Mouse (Mus musculus): Measurements from ENCODE around the gene Scd3. TPM values are rescaled to one million over a fixed set of nuclear protein-coding genes. Genes with fewer than 3 reads are reported as not detected.

Gene Scd3
- total RNA-seq (2014; rRNA removed) (0.31 and 2.7 TPM in 2 replicates), polyA plus RNA-seq (2015; fragmentation: Nextera tagmentation; extraction: Ambion mirVana) (4.7 and 4.8 TPM in 2 replicates)

DNA sequence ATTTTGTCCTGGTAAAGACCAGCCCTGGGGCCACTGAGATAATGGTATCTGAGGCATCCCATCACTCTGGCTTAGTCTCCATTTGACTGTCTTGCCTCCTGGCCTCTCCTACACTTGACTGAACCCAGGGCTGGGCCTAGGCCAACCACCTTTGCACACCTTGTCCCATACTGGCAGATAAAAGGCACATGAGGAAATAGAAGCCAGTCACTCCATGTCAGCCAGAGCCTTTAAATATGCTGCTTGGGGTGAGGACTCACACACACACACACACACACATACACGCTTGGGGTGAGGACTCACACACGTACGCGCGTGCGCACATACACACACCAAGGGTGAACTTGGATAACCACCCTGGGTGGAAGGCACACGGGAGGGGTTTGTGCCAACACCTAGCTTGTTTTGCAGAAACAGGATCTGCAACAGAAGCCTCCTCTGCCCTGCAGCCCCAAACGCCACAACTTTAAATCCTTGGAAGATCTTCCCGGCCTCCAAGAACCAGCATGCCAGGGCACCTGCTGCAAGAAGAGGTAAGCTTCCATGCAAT, at the start of gene Scd3:
Gene Scd3, plus strand, starts transcription at position 255 of the 550 bp plus-strand sequence.
- ATAC-seq (no peak), DNase-seq (ENCODE audit: low spot score) (no peak)
- Histone ChIP-seq H3K27ac (no peak within 1 kb of the TSS), H3K4me1 (ENCODE audit: insufficient read depth, low read length) (no peaks in the 10 kb centered on the region), H3K4me3 (ENCODE audit: low read length) (no peak within 1 kb of the TSS), H3K4me2 (ENCODE audit: low read depth, low read length) (no peak within 1 kb of the TSS), H3K27me3 (ENCODE audit: insufficient read depth, low read length) (no peaks in the 10 kb centered on the region), H3K9ac (replicated peaks; ENCODE audit: low read length) (no peak within 1 kb of the TSS), H3K36me3 (ENCODE audit: insufficient read depth, low read length) (no peaks in the 10 kb centered on the region), H3K9me3 (ENCODE audit: low read length) (no peaks in the 10 kb centered on the region)
- 94% methylated on average over 9 of the region's 9 CpGs for WGBS
- no peak for TF ChIP-seq CTCF (IDR thresholded peaks at IDR 0.05; ENCODE audit: low read depth)

DNA sequence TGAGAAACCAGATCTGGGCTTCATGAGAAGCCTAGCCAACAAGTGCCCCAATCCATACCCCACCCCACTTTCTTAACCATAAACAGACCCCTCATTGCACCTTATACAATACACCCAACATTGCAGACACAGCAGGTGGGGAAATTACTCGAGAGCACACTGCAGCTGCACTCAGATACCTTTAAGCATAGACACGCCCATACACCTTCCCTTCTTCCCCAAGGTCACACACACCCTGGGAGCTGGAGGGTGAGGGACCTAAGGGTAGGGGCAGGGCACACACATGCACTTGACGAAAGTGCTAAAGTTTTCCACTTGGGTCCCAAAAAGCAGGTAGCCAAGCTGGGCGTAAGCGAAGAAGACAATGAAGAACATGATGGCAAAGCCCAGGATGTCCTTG, 49.3 kb upstream of the Scd3 start:
- no peaks in the 10 kb centered on the region for H3K27me3 ChIP-seq (ENCODE audit: insufficient read depth, low read length)
- DNase-seq (ENCODE audit: low spot score), result no peak

DNA sequence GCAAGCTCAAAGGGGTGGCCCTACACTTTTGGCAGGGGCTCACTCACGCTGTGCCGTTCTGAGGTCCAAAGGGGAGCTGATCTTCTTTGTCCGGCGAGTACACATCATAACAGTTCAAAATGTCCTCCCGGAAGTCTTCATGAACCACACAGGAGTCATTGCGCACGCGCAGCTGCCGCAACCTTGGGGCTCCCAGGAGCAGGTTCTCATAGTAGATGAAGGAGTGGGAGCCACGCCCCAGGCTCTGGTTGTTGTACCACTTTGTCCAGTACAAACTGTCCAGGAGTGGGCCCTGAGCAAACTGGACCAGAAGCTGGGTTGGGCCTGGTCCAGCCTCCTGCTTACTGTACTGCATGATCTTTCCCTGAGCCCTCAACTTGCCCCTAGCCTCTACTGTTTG, 46.1 kb upstream of the Scd3 start:
- whole genome bisulfite sequencing, result 92% methylated on average over 10 of the region's 10 CpGs
- Histone ChIP-seq H3K27me3 (ENCODE audit: insufficient read depth, low read length) (no peaks in the 10 kb centered on the region), H3K4me1 (ENCODE audit: insufficient read depth, low read length) (no peaks in the 10 kb centered on the region), H3K4me2 (ENCODE audit: low read depth, low read length) (no peak overlapping the region), H3K4me3 (ENCODE audit: low read length) (no peak overlapping the region), H3K27ac (no peak overlapping the region), H3K9me3 (ENCODE audit: low read length) (no peaks in the 10 kb centered on the region), H3K9ac (replicated peaks; ENCODE audit: low read length) (no peak overlapping the region), H3K36me3 (ENCODE audit: insufficient read depth, low read length) (no peaks in the 10 kb centered on the region)
- TF ChIP-seq CTCF (IDR thresholded peaks at IDR 0.05; ENCODE audit: low read depth), result no peak
- DNase-seq (ENCODE audit: low spot score) (no peak), ATAC-seq (no peak)

More for the DNA sequence above, 49.3 kb upstream of the Scd3 start:
- Histone ChIP-seq H3K9ac (replicated peaks; ENCODE audit: low read length) (no peak overlapping the region), H3K27ac (no peak overlapping the region), H3K36me3 (ENCODE audit: insufficient read depth, low read length) (no peaks in the 10 kb centered on the region), H3K4me1 (ENCODE audit: insufficient read depth, low read length) (no peaks in the 10 kb centered on the region), H3K4me2 (ENCODE audit: low read depth, low read length) (no peak overlapping the region), H3K9me3 (ENCODE audit: low read length) (no peaks in the 10 kb centered on the region), H3K4me3 (ENCODE audit: low read length) (no peak overlapping the region)
- no peak for TF ChIP-seq CTCF (IDR thresholded peaks at IDR 0.05; ENCODE audit: low read depth)
- ATAC-seq, result no peak
- WGBS, result 87% methylated on average over 5 of the region's 5 CpGs

DNA sequence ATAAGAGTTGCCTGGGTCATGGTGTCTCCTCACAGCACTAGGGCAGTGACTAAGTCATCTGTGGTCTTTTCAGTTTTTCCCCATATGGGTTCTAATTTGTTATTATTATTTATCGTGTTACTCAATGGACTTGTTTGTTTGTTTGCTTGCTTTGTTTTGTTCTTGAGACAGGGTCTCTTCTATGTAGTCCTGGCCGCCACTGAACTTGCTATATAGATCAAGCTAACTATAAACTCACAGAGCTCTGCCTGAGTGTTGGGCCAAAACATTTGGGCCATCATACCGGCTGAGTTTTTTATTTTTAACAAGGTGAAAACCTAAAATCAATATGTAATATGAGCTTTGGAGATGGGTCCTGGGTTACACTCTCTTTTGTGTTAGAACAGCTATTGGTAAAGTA, 43.7 kb upstream of the Scd3 start:
- Histone ChIP-seq H3K27ac (no peak overlapping the region), H3K27me3 (ENCODE audit: insufficient read depth, low read length) (no peaks in the 10 kb centered on the region), H3K4me1 (ENCODE audit: insufficient read depth, low read length) (no peaks in the 10 kb centered on the region), H3K9ac (replicated peaks; ENCODE audit: low read length) (no peak overlapping the region), H3K4me2 (ENCODE audit: low read depth, low read length) (no peak overlapping the region), H3K36me3 (ENCODE audit: insufficient read depth, low read length) (no peaks in the 10 kb centered on the region), H3K9me3 (ENCODE audit: low read length) (no peaks in the 10 kb centered on the region), H3K4me3 (ENCODE audit: low read length) (no peak overlapping the region)
- no peak for TF ChIP-seq CTCF (IDR thresholded peaks at IDR 0.05; ENCODE audit: low read depth)
- no peak for DNase-seq (ENCODE audit: low spot score)
- 83% methylated on average over 3 of the region's 3 CpGs for WGBS
- no peak for ATAC-seq

DNA sequence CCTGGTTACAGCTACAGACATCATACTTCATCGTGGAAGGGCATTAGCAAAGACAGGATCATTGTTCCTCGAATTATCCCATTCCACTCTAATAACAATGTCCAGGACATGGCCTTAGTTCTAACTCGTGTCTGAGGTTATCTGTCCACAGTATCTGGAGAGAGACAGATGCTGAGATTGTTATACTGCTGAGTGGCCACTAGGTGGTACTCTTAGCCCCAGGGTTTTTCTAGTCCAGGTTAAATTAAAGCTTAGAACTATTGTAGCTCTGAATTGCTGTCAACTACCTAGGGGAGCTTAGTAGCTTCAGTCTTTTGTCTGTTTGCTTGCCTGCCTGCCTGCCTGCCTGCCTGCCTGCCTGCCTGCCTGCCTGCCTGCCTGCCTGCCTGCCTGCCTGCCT, 41.6 kb upstream of the Scd3 start:
- no peak overlapping the region for H3K4me3 ChIP-seq (ENCODE audit: low read length)
- H3K4me2 ChIP-seq (ENCODE audit: low read depth, low read length), result no peak overlapping the region
- no peak overlapping the region for H3K27ac ChIP-seq
- DNase-seq (ENCODE audit: low spot score) (peak; percentile 46), ATAC-seq (no peak)
- no peak overlapping the region for H3K9ac ChIP-seq (replicated peaks; ENCODE audit: low read length)
- WGBS, result 10% methylated on average over 3 of the region's 3 CpGs
- H3K9me3 ChIP-seq (ENCODE audit: low read length), result no peaks in the 10 kb centered on the region
- H3K27me3 ChIP-seq (ENCODE audit: insufficient read depth, low read length), result no peaks in the 10 kb centered on the region
- peak; percentile 72 for TF ChIP-seq CTCF (IDR thresholded peaks at IDR 0.05; ENCODE audit: low read depth)
- H3K4me1 ChIP-seq (ENCODE audit: insufficient read depth, low read length), result no peaks in the 10 kb centered on the region
- H3K36me3 ChIP-seq (ENCODE audit: insufficient read depth, low read length), result no peaks in the 10 kb centered on the region

DNA sequence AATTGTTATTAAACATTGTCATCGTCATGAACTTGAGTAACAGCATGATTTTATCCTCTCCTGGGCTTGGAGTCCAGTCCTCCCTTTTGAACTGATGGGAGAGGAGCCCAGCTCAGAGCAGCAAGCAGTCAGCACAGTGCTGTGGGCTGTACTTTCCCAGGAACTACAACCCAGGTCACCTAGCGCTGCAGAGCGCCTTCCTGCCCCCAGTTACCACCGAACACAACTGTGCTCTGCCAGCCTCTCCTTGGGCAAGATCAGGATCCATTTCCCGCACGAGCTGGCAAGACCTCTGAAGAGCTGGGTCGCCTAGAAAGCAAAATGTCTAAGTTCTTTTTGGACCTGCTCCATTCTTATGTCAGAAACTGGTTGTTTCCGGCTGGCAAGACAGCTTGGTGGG, 28.2 kb upstream of the Scd3 start:
- no peak for TF ChIP-seq CTCF (IDR thresholded peaks at IDR 0.05; ENCODE audit: low read depth)
- H3K27me3 ChIP-seq (ENCODE audit: insufficient read depth, low read length), result no peaks in the 10 kb centered on the region
- WGBS, result 64% methylated on average over 8 of the region's 8 CpGs
- no peak overlapping the region for H3K27ac ChIP-seq
- peaks cover 7% of the 10 kb centered on the region; the same call in 1 of the 2 replicates for H3K9me3 ChIP-seq (ENCODE audit: low read length)
- H3K9ac ChIP-seq (replicated peaks; ENCODE audit: low read length), result no peak overlapping the region
- no peak for ATAC-seq
- H3K4me3 ChIP-seq (ENCODE audit: low read length), result no peak overlapping the region
- no peaks in the 10 kb centered on the region for H3K4me1 ChIP-seq (ENCODE audit: insufficient read depth, low read length)
- no peaks in the 10 kb centered on the region for H3K36me3 ChIP-seq (ENCODE audit: insufficient read depth, low read length)
- H3K4me2 ChIP-seq (ENCODE audit: low read depth, low read length), result no peak overlapping the region
- no peak for DNase-seq (ENCODE audit: low spot score)

DNA sequence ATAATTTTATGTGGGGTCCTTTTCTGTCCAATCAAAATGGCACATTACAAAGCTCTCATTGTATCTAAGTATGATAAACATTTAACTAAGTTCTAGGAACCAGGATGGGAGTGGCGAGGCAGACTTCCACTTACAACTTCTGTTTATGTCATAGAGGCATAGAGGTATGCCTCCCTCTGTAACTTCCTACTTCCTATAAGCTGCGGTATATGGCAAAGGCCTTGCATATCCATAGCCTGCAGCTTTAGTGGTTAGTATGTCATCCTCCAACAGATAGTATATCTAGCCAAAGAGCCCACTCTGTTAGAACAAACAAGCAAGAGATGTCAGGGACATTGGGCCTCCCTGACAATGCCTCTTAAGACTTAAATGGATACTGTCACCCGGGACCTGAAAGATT, 26.3 kb upstream of the Scd3 start:
- no peak overlapping the region for H3K9ac ChIP-seq (replicated peaks; ENCODE audit: low read length)
- H3K27me3 ChIP-seq (ENCODE audit: insufficient read depth, low read length), result no peaks in the 10 kb centered on the region
- no peak overlapping the region for H3K4me2 ChIP-seq (ENCODE audit: low read depth, low read length)
- no peak for DNase-seq (ENCODE audit: low spot score)
- H3K36me3 ChIP-seq (ENCODE audit: insufficient read depth, low read length), result no peaks in the 10 kb centered on the region
- H3K27ac ChIP-seq, result no peak overlapping the region
- ATAC-seq, result no peak
- TF ChIP-seq CTCF (IDR thresholded peaks at IDR 0.05; ENCODE audit: low read depth), result no peak
- H3K4me3 ChIP-seq (ENCODE audit: low read length), result no peak overlapping the region
- H3K4me1 ChIP-seq (ENCODE audit: insufficient read depth, low read length), result no peaks in the 10 kb centered on the region
- H3K9me3 ChIP-seq (ENCODE audit: low read length), result peaks cover 7% of the 10 kb centered on the region; the same call in 1 of the 2 replicates
- 89% methylated on average over 3 of the region's 3 CpGs for whole genome bisulfite sequencing
